11 mouse cellular contexts compared by ENCODE assay signal in the genomic region with DNA sequence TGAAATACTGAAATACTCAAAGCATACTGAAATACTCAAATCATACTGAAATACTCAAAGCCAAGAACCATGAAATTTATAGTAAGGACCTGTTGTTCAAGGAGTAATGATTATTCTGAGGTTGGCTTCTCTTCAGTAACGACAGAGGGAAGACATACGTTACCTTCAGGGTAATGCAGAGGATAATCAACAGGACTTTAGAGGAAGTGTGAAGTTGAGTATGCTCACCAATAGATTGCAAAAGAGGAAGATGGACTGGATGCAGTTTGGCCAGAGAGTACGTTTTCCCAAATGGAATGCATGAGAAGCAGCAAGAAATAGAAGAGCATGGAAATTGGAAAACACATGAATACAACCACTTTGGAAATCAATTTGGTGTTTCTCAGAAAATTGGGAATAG.
"Had no signal": no experiment of that assay in that cellular context is flagged by ENCODE, and none has a peak within 500 bp of the region (broad histone marks: within the 10 kb centered on the region; RNA-seq: fewer than 3 reads in every experiment).

No protein-coding gene starts in this region.

- DNase-seq: retina, postnatal 1 day; right cerebral cortex, adult 18-20 months; right cerebral cortex, postnatal 14 days; right cerebral cortex, postnatal 25 days; right cerebral cortex, postnatal 4 days; spleen, adult 18-20 months; thymus, adult 2 months; thymus, postnatal 14 days; thymus, postnatal 25 days; thymus, postnatal 36 days; thymus, postnatal 4 days had no signal
